Mouse (Mus musculus) ES-Bruce4 (cell line): Measurements from ENCODE around the gene Hs3st3a1. TPM values are rescaled to one million over a fixed set of nuclear protein-coding genes. Genes with fewer than 3 reads are reported as not detected.

ENCODE experiments used
- H3K27ac ChIP-seq: 2 replicates; pipeline ENCODE4 v1.5.1; 2012; ENCODE audit warnings: low read length, inconsistent platforms; ENCODE audit not compliant: insufficient read depth
- H3K27me3 ChIP-seq: 2 replicates; pipeline ENCODE4 v1.6.1; 2012; ENCODE audit warnings: mild to moderate bottlenecking, low read length, inconsistent platforms; ENCODE audit not compliant: control insufficient read depth, poor library complexity, insufficient read depth, severe bottlenecking
- H3K36me3 ChIP-seq: 2 replicates; pipeline ENCODE4 v1.6.1; 2012; ENCODE audit warnings: inconsistent platforms, mild to moderate bottlenecking, low read length, moderate library complexity; ENCODE audit not compliant: control insufficient read depth, poor library complexity, insufficient read depth, severe bottlenecking
- H3K4me1 ChIP-seq: one replicate; pipeline ENCODE4 v1.8.1; 2011; ENCODE audit warnings: low read length; ENCODE audit not compliant: control insufficient read depth, insufficient read depth
- H3K4me3 ChIP-seq: 2 replicates; pipeline ENCODE4 v1.5.1; 2011; ENCODE audit warnings: low read depth, mild to moderate bottlenecking, low read length
- H3K9ac ChIP-seq: 2 replicates; pipeline ENCODE4 v1.6.1; 2012; ENCODE audit warnings: low read depth, mild to moderate bottlenecking, inconsistent platforms; ENCODE audit not compliant: poor library complexity, severe bottlenecking
- H3K9me3 ChIP-seq: replicated peaks from 2 replicates; pipeline ENCODE4 v1.6.1; 2012; ENCODE audit warnings: mild to moderate bottlenecking, low read length, inconsistent platforms; ENCODE audit not compliant: control insufficient read depth, poor library complexity, insufficient read depth, severe bottlenecking
- CTCF ChIP-seq: IDR thresholded peaks from one replicate; pipeline ENCODE4 v1.8.1; 2011; ENCODE audit warnings: low read depth, low read length
- EP300 ChIP-seq: IDR thresholded peaks from 2 replicates; pipeline ENCODE4 v1.6.1; 2011; ENCODE audit warnings: low read depth, low read length; ENCODE audit not compliant: insufficient read depth
- POLR2A ChIP-seq: IDR thresholded peaks from one replicate; pipeline ENCODE4 v1.8.1; 2011; ENCODE audit warnings: low read length; ENCODE audit not compliant: insufficient read depth
- polyA plus RNA-seq: library from polyadenylated mRNA; stranded (reverse); fragments of >200 nt; gene quantifications from 2 replicates; pipeline ENCODE4 v1.2.4, GENCODE M21; 2011; ENCODE audit warnings: low read depth; ENCODE audit not compliant: missing spikeins, insufficient read depth, insufficient read length

Hs3st3a1 gene
- polyA plus RNA-seq, 1 experiment: 0.28 TPM

DNA sequence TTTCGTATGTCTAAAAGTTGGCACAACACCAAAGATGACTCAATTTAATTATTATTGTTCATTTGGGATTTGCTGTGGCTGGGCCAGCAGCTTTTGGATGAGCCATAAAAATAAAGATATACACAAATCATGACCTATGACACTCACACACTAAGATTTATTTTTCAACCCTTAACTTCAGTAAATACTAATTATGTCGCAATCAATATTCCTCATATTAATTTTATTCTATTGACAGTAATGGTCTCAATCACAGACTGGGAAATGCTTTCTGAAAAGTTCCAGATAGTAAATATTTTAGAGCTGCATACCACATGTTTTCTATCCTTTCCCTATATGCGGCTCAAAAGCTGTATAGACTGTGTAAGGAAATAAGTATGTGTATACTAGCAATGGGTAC is 71.9 kb downstream of the Hs3st3a1 start:
- no peak overlapping the region for H3K4me3 ChIP-seq
- TF ChIP-seq CTCF: no peak
- no peak for TF ChIP-seq POLR2A
- TF ChIP-seq EP300: no peak
- no peak overlapping the region for H3K9ac ChIP-seq
- H3K36me3 ChIP-seq: no peaks in the 10 kb centered on the region
- H3K27ac ChIP-seq: no peak overlapping the region
- H3K4me1 ChIP-seq: no peaks in the 10 kb centered on the region
- H3K9me3 ChIP-seq: no peaks in the 10 kb centered on the region
- no peaks in the 10 kb centered on the region; the same call in 1 of the 2 replicates for H3K27me3 ChIP-seq

DNA sequence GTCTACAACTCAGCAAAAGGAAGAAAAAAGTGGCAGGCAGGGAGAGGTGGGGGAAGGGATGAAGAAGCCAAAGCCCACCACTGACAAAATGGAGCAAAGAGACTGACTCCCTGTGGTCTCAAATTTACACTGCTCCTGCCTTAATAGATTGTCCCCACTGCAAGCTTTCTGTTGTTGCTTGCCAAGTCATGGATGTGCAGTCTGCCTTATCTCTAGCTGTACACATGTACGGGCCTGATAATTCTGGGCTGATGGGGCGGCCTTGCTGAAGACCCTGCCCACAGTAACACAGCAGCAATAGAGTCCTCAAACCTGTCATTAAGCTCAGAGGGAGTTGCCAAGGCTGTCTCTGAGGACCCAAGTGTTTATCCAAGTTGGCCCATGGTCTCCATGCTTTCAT is 74.0 kb downstream of the Hs3st3a1 start:
- H3K27ac ChIP-seq: no peak overlapping the region
- H3K9me3 ChIP-seq: no peaks in the 10 kb centered on the region
- no peaks in the 10 kb centered on the region; the same call in 1 of the 2 replicates for H3K27me3 ChIP-seq
- no peak overlapping the region for H3K9ac ChIP-seq
- no peak overlapping the region for H3K4me3 ChIP-seq
- H3K36me3 ChIP-seq: no peaks in the 10 kb centered on the region
- TF ChIP-seq CTCF (no peak), EP300 (no peak), POLR2A (no peak)
- no peaks in the 10 kb centered on the region for H3K4me1 ChIP-seq

DNA sequence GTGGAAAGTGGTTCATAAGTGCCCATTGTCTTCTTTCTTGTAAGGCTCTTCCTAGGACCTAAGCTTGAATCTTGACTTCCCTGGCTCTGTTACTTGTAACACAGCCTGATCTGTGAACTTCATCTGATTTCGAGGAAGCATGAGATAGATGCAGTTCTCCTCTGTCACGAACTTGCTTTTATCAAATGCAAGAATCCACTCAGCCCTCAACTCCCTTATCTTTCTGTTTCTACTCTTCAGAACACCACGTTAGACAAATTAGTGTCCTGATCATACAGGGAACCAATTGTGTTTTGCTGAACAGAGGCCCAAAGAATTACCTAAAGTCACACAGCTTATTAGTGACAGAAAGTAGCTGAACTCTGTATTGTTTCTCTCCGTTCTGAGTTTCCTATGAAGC is 77.2 kb downstream of the Hs3st3a1 start:
- no peak overlapping the region for H3K27ac ChIP-seq
- TF ChIP-seq CTCF (no peak), EP300 (no peak), POLR2A (no peak)
- no peak overlapping the region for H3K9ac ChIP-seq

DNA sequence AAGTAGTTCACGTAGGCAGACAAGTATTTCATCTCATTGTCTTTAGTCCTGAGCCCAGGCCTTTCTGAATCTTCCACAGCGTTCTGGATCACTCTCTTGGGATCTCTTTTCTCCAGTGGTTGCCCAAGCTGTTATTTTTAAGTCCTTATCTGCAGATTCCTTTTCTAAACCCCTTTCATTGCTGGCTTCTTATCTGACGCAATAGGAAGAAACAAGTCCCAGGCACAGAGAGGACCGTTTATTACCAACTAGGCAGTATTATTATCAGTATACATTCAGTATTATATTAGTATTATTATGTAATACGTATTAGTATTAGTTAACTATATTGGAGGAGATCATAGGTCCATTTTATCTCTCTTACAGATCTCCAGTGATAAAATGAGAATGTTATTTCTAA is 78.3 kb downstream of the Hs3st3a1 start:
- no peaks in the 10 kb centered on the region for H3K36me3 ChIP-seq
- TF ChIP-seq EP300 (no peak), POLR2A (no peak), CTCF (no peak)

More for the DNA sequence above, 77.2 kb downstream of the Hs3st3a1 start:
- H3K36me3 ChIP-seq: no peaks in the 10 kb centered on the region
- H3K4me3 ChIP-seq: no peak overlapping the region
- H3K9me3 ChIP-seq: no peaks in the 10 kb centered on the region
- no peaks in the 10 kb centered on the region; the same call in 1 of the 2 replicates for H3K27me3 ChIP-seq
- H3K4me1 ChIP-seq: no peaks in the 10 kb centered on the region

DNA sequence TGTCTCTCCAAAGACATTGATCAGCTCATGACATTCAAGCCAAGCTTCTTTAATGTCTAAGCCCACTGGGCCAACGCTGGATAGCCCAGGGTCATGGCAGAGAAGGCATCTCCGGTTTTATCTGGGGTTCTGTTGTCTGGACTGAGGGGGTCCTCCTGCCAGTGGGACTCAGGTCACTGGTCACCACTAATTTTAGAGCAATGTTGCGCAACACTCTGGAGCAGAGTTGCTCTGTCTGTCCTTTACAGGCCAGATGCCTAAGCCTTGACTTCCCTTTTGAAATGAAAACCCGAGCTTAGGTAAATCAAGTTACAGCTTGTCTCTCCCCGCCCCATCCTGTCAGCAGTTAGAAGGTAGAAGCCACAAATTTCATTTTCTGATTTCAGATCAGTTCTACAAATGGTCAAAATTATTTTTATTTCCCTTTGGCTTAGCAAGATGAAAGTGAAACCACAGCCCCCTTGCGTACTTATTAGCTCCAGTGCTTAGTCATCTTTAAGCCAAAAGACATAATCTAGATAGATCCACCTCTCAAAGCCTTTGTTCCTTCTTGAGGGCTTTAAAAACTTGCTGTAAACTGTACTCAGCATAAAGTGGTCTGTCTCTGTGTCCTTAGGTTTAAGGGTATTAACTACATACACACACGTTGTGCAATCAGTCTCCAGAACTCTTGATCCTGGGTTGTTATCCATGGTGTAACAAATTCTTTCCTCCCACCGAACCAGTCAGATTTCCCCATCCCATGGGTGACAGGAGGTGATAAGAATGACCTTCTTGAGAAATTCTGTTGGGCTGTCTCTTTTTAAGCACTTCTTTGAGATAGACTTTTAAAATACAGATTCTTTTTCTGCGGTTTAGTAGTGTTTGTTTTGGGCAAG is 81.8 kb downstream of the Hs3st3a1 start:
- Histone ChIP-seq H3K36me3 (no peaks in the 10 kb centered on the region), H3K27me3 (peaks cover 4% of the 10 kb centered on the region), H3K27ac (no peak overlapping the region), H3K9ac (no peak overlapping the region), H3K4me1 (no peaks in the 10 kb centered on the region), H3K4me3 (no peak overlapping the region), H3K9me3 (no peaks in the 10 kb centered on the region)
- TF ChIP-seq POLR2A (no peak), CTCF (no peak), EP300 (no peak)

More for the DNA sequence above, 78.3 kb downstream of the Hs3st3a1 start:
- no peaks in the 10 kb centered on the region for H3K4me1 ChIP-seq
- no peaks in the 10 kb centered on the region; the same call in 1 of the 2 replicates for H3K27me3 ChIP-seq
- no peak overlapping the region for H3K27ac ChIP-seq
- H3K4me3 ChIP-seq: no peak overlapping the region
- H3K9me3 ChIP-seq: no peaks in the 10 kb centered on the region
- no peak overlapping the region for H3K9ac ChIP-seq

DNA sequence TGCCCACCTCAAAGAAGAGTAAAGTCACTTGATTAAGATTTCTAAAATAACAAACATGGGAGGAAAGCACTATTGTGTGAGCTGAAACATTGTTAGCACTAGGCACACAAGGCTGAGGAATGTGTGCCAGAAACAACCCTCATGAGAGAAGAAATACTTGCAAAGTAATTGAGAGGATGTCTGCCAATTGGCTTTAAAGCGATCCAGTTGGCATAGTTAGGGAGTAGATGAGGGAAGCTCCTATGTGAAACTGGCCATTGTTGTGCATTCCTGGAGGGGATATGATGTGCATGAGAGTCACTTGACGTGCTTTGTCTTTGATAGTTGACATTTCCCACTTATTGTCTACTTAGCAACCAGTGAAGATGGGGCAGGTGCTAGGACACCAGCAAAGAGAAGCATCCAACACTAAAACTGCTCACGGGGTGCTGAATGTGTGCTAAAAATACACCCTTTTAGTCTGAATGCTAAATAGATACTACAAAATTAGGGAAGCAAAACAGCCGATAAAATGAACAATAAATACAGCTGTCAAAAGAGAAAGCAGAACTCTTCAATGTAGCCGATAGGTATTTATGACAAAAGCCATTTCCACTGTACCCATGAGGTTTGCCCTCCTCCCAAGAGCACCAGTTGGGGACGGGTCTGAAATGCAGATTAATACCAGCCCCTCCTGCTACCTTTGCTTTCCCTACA is 83.2 kb downstream of the Hs3st3a1 start:
- Histone ChIP-seq H3K27ac (no peak overlapping the region), H3K36me3 (no peaks in the 10 kb centered on the region), H3K9ac (no peak overlapping the region), H3K4me3 (no peak overlapping the region), H3K4me1 (no peaks in the 10 kb centered on the region), H3K9me3 (no peaks in the 10 kb centered on the region), H3K27me3 (peaks cover 4% of the 10 kb centered on the region)
- TF ChIP-seq EP300 (no peak), POLR2A (no peak), CTCF (no peak)
